Mouse (Mus musculus): ENCODE data around the gene Ddx39b.
"Not testable (repeated sequence)": the region's sequence is repeated elsewhere in the genome, so short reads cannot be mapped to it uniquely, and the experiment has no call there.

Gene Ddx39b

GRCm38 (mm10) chr17:35219601-35220041, 21.9 kb upstream of the Ddx39b start:
- no peak for DNase-seq (ENCODE audit: low spot score)

GRCm38 (mm10) chr17:35220156-35220952, 21.2 kb upstream of the Ddx39b start, which contains the start of gene Gm16181:
Gm16181 (plus strand) TSS chr17:35220834.
- DNase-seq (ENCODE audit: low spot score): no peak

- DNase-seq (ENCODE audit: low spot score): no peak
Measured at GRCm38 (mm10) chr17:35222299-35222698, 19.2 kb upstream of the Ddx39b start.

GRCm38 (mm10) chr17:35224641-35225040, 16.9 kb upstream of the Ddx39b start:
- no peak for DNase-seq (ENCODE audit: low spot score)

GRCm38 (mm10) chr17:35225456-35225855, 16.1 kb upstream of the Ddx39b start:
- DNase-seq (ENCODE audit: low spot score): no peak

- DNase-seq (ENCODE audit: low spot score): no peak
Measured at GRCm38 (mm10) chr17:35226561-35227046, 14.9 kb upstream of the Ddx39b start.

- DNase-seq (ENCODE audit: low spot score): no peak
Measured at GRCm38 (mm10) chr17:35231022-35231421, 10.5 kb upstream of the Ddx39b start.

GRCm38 (mm10) chr17:35232043-35232442, 9.5 kb upstream of the Ddx39b start:
- peak; percentile 60 for DNase-seq (ENCODE audit: low spot score)

- no peak for DNase-seq (ENCODE audit: low spot score)
Measured at GRCm38 (mm10) chr17:35232659-35233058, 8.9 kb upstream of the Ddx39b start.

- no peak for DNase-seq (ENCODE audit: low spot score)
Measured at GRCm38 (mm10) chr17:35233114-35233980, 8.2 kb upstream of the Ddx39b start, which contains the start of gene Atp6v1g2. Atp6v1g2 (plus strand) TSS chr17:35233660.

- not testable (repeated sequence) for DNase-seq (ENCODE audit: low spot score)
Measured at GRCm38 (mm10) chr17:35234090-35234489, 7.5 kb upstream of the Ddx39b start.

- peak; percentile 57 for DNase-seq (ENCODE audit: low spot score)
Measured at GRCm38 (mm10) chr17:35234903-35235302, 6.6 kb upstream of the Ddx39b start.

- peak; percentile 93 for DNase-seq (ENCODE audit: low spot score)
Measured at GRCm38 (mm10) chr17:35235614-35236389, 5.7 kb upstream of the Ddx39b start, which contains the start of gene Nfkbil1. Nfkbil1 (minus strand) TSS chr17:35235792.

- DNase-seq (ENCODE audit: low spot score): peak; percentile 91
Measured at GRCm38 (mm10) chr17:35236390-35236746, 5.2 kb upstream of the Ddx39b start.

- DNase-seq (ENCODE audit: low spot score): no peak
Measured at GRCm38 (mm10) chr17:35236996-35237395, 4.5 kb upstream of the Ddx39b start.

GRCm38 (mm10) chr17:35237504-35237903, 4.0 kb upstream of the Ddx39b start:
- DNase-seq (ENCODE audit: low spot score): no peak

GRCm38 (mm10) chr17:35239700-35240099, 1.8 kb upstream of the Ddx39b start:
- DNase-seq (ENCODE audit: low spot score): no peak

- no peak for DNase-seq (ENCODE audit: low spot score)
Measured at GRCm38 (mm10) chr17:35240384-35241304, 902 bp upstream of the Ddx39b start.

GRCm38 (mm10) chr17:35242015-35242941, 732 bp downstream of the Ddx39b start:
- DNase-seq (ENCODE audit: low spot score): peak; percentile 77

- DNase-seq (ENCODE audit: low spot score): peak; percentile 50
Measured at GRCm38 (mm10) chr17:35243086-35243485, 1.5 kb downstream of the Ddx39b start.

All from yolk sac, embryonic 10.5 days (tissue).